Mouse (Mus musculus) lung, adult 2 months (tissue): Measurements from ENCODE around the gene Dll1.

Source experiments
- CTCF ChIP-seq: fragments of 200-500 bp; IDR thresholded peaks from 2 replicates; pipeline ENCODE4 v1.5.1; 2011; ENCODE audit warnings: mild to moderate bottlenecking, low read length, control low read depth; ENCODE audit not compliant: insufficient read depth
- POLR2A ChIP-seq: fragments of 200-500 bp; IDR thresholded peaks from 2 replicates; pipeline ENCODE4 v1.6.1; 2011; ENCODE audit warnings: low read depth, mild to moderate bottlenecking, control low read depth, low read length, borderline replicate concordance; ENCODE audit errors: extremely low read depth

GRCm38 (mm10) chr17:15425931-15426330 is 49.3 kb upstream of the Dll1 start:
- TF ChIP-seq CTCF (no peak), POLR2A (no peak)
